Mouse (Mus musculus): ENCODE results near the gene Srd5a1. TPM values are rescaled to one million over a fixed set of nuclear protein-coding genes. Genes with fewer than 3 reads are reported as not detected.

Srd5a1 gene
- polyA plus RNA-seq, 1 experiment from 2014 or later, result 3.9 TPM

- Histone ChIP-seq H3K9me3 (replicated peaks; ENCODE audit: control insufficient read depth, low read length) (no peaks in the 10 kb centered on the region), H3K27ac (ENCODE audit: low read length) (no peak overlapping the region), H3K4me3 (ENCODE audit: low read depth, low read length) (no peak overlapping the region), H3K4me1 (ENCODE audit: control insufficient read depth, low read depth, low read length) (no peaks in the 10 kb centered on the region), H3K27me3 (ENCODE audit: control insufficient read depth, insufficient read depth, low read depth, low read length) (no peaks in the 10 kb centered on the region), H3K4me2 (ENCODE audit: low read depth, low read length) (no peak overlapping the region), H3K9ac (ENCODE audit: low read depth, low read length) (no peak overlapping the region), H3K36me3 (ENCODE audit: control insufficient read depth, insufficient read depth) (no peaks in the 10 kb centered on the region)
- ATAC-seq (ENCODE audit: low read depth), result no peak
- WGBS (ENCODE audit: insufficient replicate concordance), result 58% methylated on average over 8 of the region's 8 CpGs
These were observed 17.8 kb downstream of the Srd5a1 start for GRCm38 (mm10) chr13:69593453-69593852.

- Histone ChIP-seq H3K36me3 (ENCODE audit: control insufficient read depth, insufficient read depth) (no peaks in the 10 kb centered on the region), H3K4me3 (ENCODE audit: low read depth, low read length) (no peak overlapping the region), H3K27ac (ENCODE audit: low read length) (no peak overlapping the region), H3K4me1 (ENCODE audit: control insufficient read depth, low read depth, low read length) (no peaks in the 10 kb centered on the region), H3K9ac (ENCODE audit: low read depth, low read length) (no peak overlapping the region), H3K9me3 (replicated peaks; ENCODE audit: control insufficient read depth, low read length) (no peaks in the 10 kb centered on the region), H3K27me3 (ENCODE audit: control insufficient read depth, insufficient read depth, low read depth, low read length) (no peaks in the 10 kb centered on the region), H3K4me2 (ENCODE audit: low read depth, low read length) (no peak overlapping the region)
- 65% methylated on average over 8 of the region's 8 CpGs for WGBS (ENCODE audit: insufficient replicate concordance)
- no peak for ATAC-seq (ENCODE audit: low read depth)
These were observed 19.0 kb downstream of the Srd5a1 start for GRCm38 (mm10) chr13:69592226-69592625.

- Histone ChIP-seq H3K27me3 (ENCODE audit: control insufficient read depth, insufficient read depth, low read depth, low read length) (no peaks in the 10 kb centered on the region), H3K9me3 (replicated peaks; ENCODE audit: control insufficient read depth, low read length) (no peaks in the 10 kb centered on the region), H3K27ac (ENCODE audit: low read length) (no peak overlapping the region), H3K36me3 (ENCODE audit: control insufficient read depth, insufficient read depth) (no peaks in the 10 kb centered on the region), H3K4me1 (ENCODE audit: control insufficient read depth, low read depth, low read length) (no peaks in the 10 kb centered on the region), H3K9ac (ENCODE audit: low read depth, low read length) (no peak overlapping the region), H3K4me2 (ENCODE audit: low read depth, low read length) (no peak overlapping the region), H3K4me3 (ENCODE audit: low read depth, low read length) (no peak overlapping the region)
- ATAC-seq (ENCODE audit: low read depth), result no peak
- 81% methylated on average over 5 of the region's 5 CpGs for WGBS (ENCODE audit: insufficient replicate concordance)
These were observed 19.9 kb downstream of the Srd5a1 start for GRCm38 (mm10) chr13:69591338-69591737.

- no peak overlapping the region for H3K27ac ChIP-seq (ENCODE audit: low read length)
- no peaks in the 10 kb centered on the region for H3K36me3 ChIP-seq (ENCODE audit: control insufficient read depth, insufficient read depth)
- no peak overlapping the region for H3K4me3 ChIP-seq (ENCODE audit: low read depth, low read length)
- ATAC-seq (ENCODE audit: low read depth), result no peak
- no peaks in the 10 kb centered on the region for H3K27me3 ChIP-seq (ENCODE audit: control insufficient read depth, insufficient read depth, low read depth, low read length)
- H3K4me2 ChIP-seq (ENCODE audit: low read depth, low read length), result no peak overlapping the region
- no peaks in the 10 kb centered on the region for H3K4me1 ChIP-seq (ENCODE audit: control insufficient read depth, low read depth, low read length)
- WGBS (ENCODE audit: insufficient replicate concordance), result 60% methylated on average over 6 of the region's 6 CpGs
- H3K9ac ChIP-seq (ENCODE audit: low read depth, low read length), result no peak overlapping the region
- H3K9me3 ChIP-seq (replicated peaks; ENCODE audit: control insufficient read depth, low read length), result no peaks in the 10 kb centered on the region
These were observed 23.0 kb downstream of the Srd5a1 start for GRCm38 (mm10) chr13:69588263-69588662.

- Histone ChIP-seq H3K4me3 (ENCODE audit: low read depth, low read length) (no peak overlapping the region), H3K9ac (ENCODE audit: low read depth, low read length) (no peak overlapping the region), H3K4me1 (ENCODE audit: control insufficient read depth, low read depth, low read length) (no peaks in the 10 kb centered on the region), H3K27me3 (ENCODE audit: control insufficient read depth, insufficient read depth, low read depth, low read length) (no peaks in the 10 kb centered on the region), H3K27ac (ENCODE audit: low read length) (no peak overlapping the region), H3K36me3 (ENCODE audit: control insufficient read depth, insufficient read depth) (no peaks in the 10 kb centered on the region), H3K9me3 (replicated peaks; ENCODE audit: control insufficient read depth, low read length) (no peaks in the 10 kb centered on the region), H3K4me2 (ENCODE audit: low read depth, low read length) (no peak overlapping the region)
- WGBS (ENCODE audit: insufficient replicate concordance), result 52% methylated on average over 3 of the region's 3 CpGs
- no peak for ATAC-seq (ENCODE audit: low read depth)
These were observed 23.4 kb downstream of the Srd5a1 start for GRCm38 (mm10) chr13:69587849-69588248.

- Histone ChIP-seq H3K4me1 (ENCODE audit: control insufficient read depth, low read depth, low read length) (no peaks in the 10 kb centered on the region), H3K4me3 (ENCODE audit: low read depth, low read length) (no peak overlapping the region), H3K4me2 (ENCODE audit: low read depth, low read length) (no peak overlapping the region), H3K27ac (ENCODE audit: low read length) (no peak overlapping the region), H3K9me3 (replicated peaks; ENCODE audit: control insufficient read depth, low read length) (no peaks in the 10 kb centered on the region), H3K9ac (ENCODE audit: low read depth, low read length) (no peak overlapping the region), H3K27me3 (ENCODE audit: control insufficient read depth, insufficient read depth, low read depth, low read length) (no peaks in the 10 kb centered on the region), H3K36me3 (ENCODE audit: control insufficient read depth, insufficient read depth) (no peaks in the 10 kb centered on the region)
- WGBS (ENCODE audit: insufficient replicate concordance), result 63% methylated on average over 10 of the region's 10 CpGs
- no peak for ATAC-seq (ENCODE audit: low read depth)
These were observed 24.9 kb downstream of the Srd5a1 start for GRCm38 (mm10) chr13:69586337-69586736.

- Histone ChIP-seq H3K27ac (ENCODE audit: low read length) (no peak overlapping the region), H3K4me1 (ENCODE audit: control insufficient read depth, low read depth, low read length) (no peaks in the 10 kb centered on the region), H3K27me3 (ENCODE audit: control insufficient read depth, insufficient read depth, low read depth, low read length) (no peaks in the 10 kb centered on the region), H3K4me3 (ENCODE audit: low read depth, low read length) (no peak overlapping the region), H3K4me2 (ENCODE audit: low read depth, low read length) (no peak overlapping the region), H3K9ac (ENCODE audit: low read depth, low read length) (no peak overlapping the region), H3K36me3 (ENCODE audit: control insufficient read depth, insufficient read depth) (no peaks in the 10 kb centered on the region), H3K9me3 (replicated peaks; ENCODE audit: control insufficient read depth, low read length) (no peaks in the 10 kb centered on the region)
- WGBS (ENCODE audit: insufficient replicate concordance), result 31% methylated on average over 6 of the region's 6 CpGs
- ATAC-seq (ENCODE audit: low read depth), result no peak
These were observed 25.4 kb downstream of the Srd5a1 start for GRCm38 (mm10) chr13:69585828-69586227.

GRCm38 (mm10) chr13:69583591-69583990, 27.7 kb downstream of the Srd5a1 start:
- H3K4me3 ChIP-seq (ENCODE audit: low read depth, low read length), result no peak overlapping the region
- H3K9me3 ChIP-seq (replicated peaks; ENCODE audit: control insufficient read depth, low read length), result no peaks in the 10 kb centered on the region
- no peak for ATAC-seq (ENCODE audit: low read depth)
- H3K27ac ChIP-seq (ENCODE audit: low read length), result no peak overlapping the region
- no peak overlapping the region for H3K9ac ChIP-seq (ENCODE audit: low read depth, low read length)
- WGBS (ENCODE audit: insufficient replicate concordance), result 63% methylated on average over 6 of the region's 6 CpGs
- H3K36me3 ChIP-seq (ENCODE audit: control insufficient read depth, insufficient read depth), result no peaks in the 10 kb centered on the region
- H3K27me3 ChIP-seq (ENCODE audit: control insufficient read depth, insufficient read depth, low read depth, low read length), result no peaks in the 10 kb centered on the region
- H3K4me2 ChIP-seq (ENCODE audit: low read depth, low read length), result no peak overlapping the region
- H3K4me1 ChIP-seq (ENCODE audit: control insufficient read depth, low read depth, low read length), result no peaks in the 10 kb centered on the region

GRCm38 (mm10) chr13:69582411-69582810, 28.8 kb downstream of the Srd5a1 start:
- no peaks in the 10 kb centered on the region for H3K9me3 ChIP-seq (replicated peaks; ENCODE audit: control insufficient read depth, low read length)
- H3K27ac ChIP-seq (ENCODE audit: low read length), result no peak overlapping the region
- H3K4me1 ChIP-seq (ENCODE audit: control insufficient read depth, low read depth, low read length), result no peaks in the 10 kb centered on the region
- WGBS (ENCODE audit: insufficient replicate concordance), result 62% methylated on average over 6 of the region's 6 CpGs
- no peaks in the 10 kb centered on the region for H3K36me3 ChIP-seq (ENCODE audit: control insufficient read depth, insufficient read depth)
- no peak overlapping the region for H3K4me3 ChIP-seq (ENCODE audit: low read depth, low read length)
- H3K4me2 ChIP-seq (ENCODE audit: low read depth, low read length), result no peak overlapping the region
- ATAC-seq (ENCODE audit: low read depth), result no peak
- no peak overlapping the region for H3K9ac ChIP-seq (ENCODE audit: low read depth, low read length)
- H3K27me3 ChIP-seq (ENCODE audit: control insufficient read depth, insufficient read depth, low read depth, low read length), result no peaks in the 10 kb centered on the region
